In the genomic region with DNA sequence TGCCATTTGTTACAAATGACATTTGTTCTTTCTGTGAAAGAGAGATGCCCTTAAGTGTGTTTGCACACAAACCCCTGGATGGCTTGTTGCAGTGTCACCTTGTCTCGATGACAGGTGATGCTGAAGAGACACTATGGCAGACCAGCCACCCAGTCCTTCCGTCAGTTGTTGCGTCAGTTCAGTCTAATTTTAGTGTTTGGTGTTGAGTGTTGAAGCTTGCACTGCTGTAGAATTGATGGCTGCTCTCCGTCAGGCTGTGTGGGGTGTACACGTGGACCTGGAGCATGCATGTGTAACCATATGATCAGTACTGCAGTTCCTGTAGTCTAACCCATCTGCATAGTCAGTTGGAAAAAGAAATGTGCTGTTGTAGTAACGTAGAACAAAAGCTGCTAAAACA, we compare ENCODE assay signal across 17 mouse cellular contexts.
DNase-seq lines count a peak whose midpoint lies in the region; ATAC-seq and TF ChIP-seq lines count a peak whose summit lies in the region.
"Had no signal": no experiment of that assay in that cellular context is flagged by ENCODE, and none has a peak within 500 bp of the region (broad histone marks: within the 10 kb centered on the region; RNA-seq: fewer than 3 reads in every experiment).

No protein-coding gene starts in this region.

- 51% methylated on average over 6 of the region's 6 CpGs for WGBS in heart, embryonic 10.5 days
- WGBS in liver, embryonic 13.5 days (ENCODE audit: insufficient replicate concordance) = 77% methylated on average over 6 of the region's 6 CpGs
- WGBS in liver, postnatal 0 days (ENCODE audit: insufficient replicate concordance) = 85% methylated on average over 6 of the region's 6 CpGs
- 45% methylated on average over 6 of the region's 6 CpGs for WGBS in heart, embryonic 13.5 days
- WGBS in intestine, postnatal 0 days = 86% methylated on average over 6 of the region's 6 CpGs

- H3K4me3 ChIP-seq in heart, embryonic 10.5 days = no peak overlapping the region
- no peak overlapping the region for H3K4me3 ChIP-seq in liver, embryonic 13.5 days (replicated peaks)
- H3K4me3 ChIP-seq in liver, postnatal 0 days (ENCODE audit: low read depth, low read length) = no peak overlapping the region
- no peak overlapping the region for H3K4me3 ChIP-seq in heart, embryonic 13.5 days
- no peak overlapping the region for H3K4me3 ChIP-seq in left cerebral cortex, adult 2 months
- H3K4me3 ChIP-seq in intestine, postnatal 0 days (ENCODE audit: low read depth, low read length) = no peak overlapping the region
- H3K4me3 ChIP-seq: forebrain, embryonic 12.5 days; intestine, embryonic 15.5 days had no signal

- H3K4me2 ChIP-seq in liver, embryonic 13.5 days = no peak overlapping the region
- H3K4me2 ChIP-seq in liver, postnatal 0 days (ENCODE audit: low read depth, low read length) = no peak overlapping the region
- peak overlapping the region; percentile 39; the same call in 1 of the 2 replicates for H3K4me2 ChIP-seq in heart, embryonic 13.5 days
- H3K4me2 ChIP-seq in intestine, postnatal 0 days (replicated peaks; ENCODE audit: low read depth) = no peak overlapping the region
- H3K4me2 ChIP-seq: forebrain, embryonic 12.5 days; hindbrain, embryonic 14.5 days; intestine, embryonic 15.5 days; midbrain, embryonic 11.5 days had no signal

- no peaks in the 10 kb centered on the region for H3K27me3 ChIP-seq in heart, embryonic 10.5 days (ENCODE audit: insufficient read depth, poor library complexity, severe bottlenecking)
- no peaks in the 10 kb centered on the region for H3K27me3 ChIP-seq in liver, embryonic 13.5 days
- no peaks in the 10 kb centered on the region for H3K27me3 ChIP-seq in liver, postnatal 0 days (ENCODE audit: insufficient read depth, low read length)
- H3K27me3 ChIP-seq in heart, embryonic 13.5 days (replicated peaks) = no peaks in the 10 kb centered on the region
- H3K27me3 ChIP-seq in intestine, postnatal 0 days (replicated peaks; ENCODE audit: control insufficient read depth, insufficient read depth, low read length) = no peaks in the 10 kb centered on the region
- H3K27me3 ChIP-seq: forebrain, embryonic 12.5 days; intestine, embryonic 15.5 days had no signal

- TF ChIP-seq EP300 in liver, postnatal 0 days (IDR thresholded peaks at IDR 0.05; ENCODE audit: low read depth) = no peak

- peak overlapping the region; percentile 85 for H3K27ac ChIP-seq in heart, embryonic 10.5 days
- peak overlapping the region; percentile 73 for H3K27ac ChIP-seq in liver, embryonic 13.5 days
- H3K27ac ChIP-seq in liver, postnatal 0 days (ENCODE audit: low read depth) = no peak overlapping the region
- H3K27ac ChIP-seq in heart, embryonic 13.5 days (replicated peaks) = peak overlapping the region; percentile 89
- H3K27ac ChIP-seq in left cerebral cortex, adult 2 months = peak overlapping the region; percentile 32; the same call in 1 of the 2 replicates
- H3K27ac ChIP-seq in intestine, postnatal 0 days (ENCODE audit: low read depth, low read length) = no peak overlapping the region
- H3K27ac ChIP-seq: forebrain, embryonic 12.5 days; hindbrain, embryonic 14.5 days; intestine, embryonic 15.5 days had no signal

- H3K9me3 ChIP-seq in heart, embryonic 10.5 days = no peaks in the 10 kb centered on the region
- H3K9me3 ChIP-seq in liver, embryonic 13.5 days (replicated peaks) = no peaks in the 10 kb centered on the region
- no peaks in the 10 kb centered on the region for H3K9me3 ChIP-seq in liver, postnatal 0 days (ENCODE audit: low read length)
- no peaks in the 10 kb centered on the region for H3K9me3 ChIP-seq in heart, embryonic 13.5 days
- no peaks in the 10 kb centered on the region for H3K9me3 ChIP-seq in intestine, postnatal 0 days (ENCODE audit: control insufficient read depth)
- H3K9me3 ChIP-seq: forebrain, embryonic 12.5 days; intestine, embryonic 15.5 days had no signal

- no peak for TF ChIP-seq CTCF in liver, postnatal 0 days (IDR thresholded peaks at IDR 0.05; ENCODE audit: low read depth)
- no peak for TF ChIP-seq CTCF in left cerebral cortex, adult 2 months (IDR thresholded peaks at IDR 0.05)
- no peak for TF ChIP-seq CTCF in intestine, postnatal 0 days (IDR thresholded peaks at IDR 0.05; ENCODE audit: low read depth)

- H3K9ac ChIP-seq in liver, embryonic 13.5 days = no peak overlapping the region
- no peak overlapping the region for H3K9ac ChIP-seq in liver, postnatal 0 days (replicated peaks)
- peak overlapping the region; percentile 57; the same call in 1 of the 2 replicates for H3K9ac ChIP-seq in heart, embryonic 13.5 days
- H3K9ac ChIP-seq in intestine, postnatal 0 days (ENCODE audit: low read depth, low read length) = no peak overlapping the region
- H3K9ac ChIP-seq: forebrain, embryonic 12.5 days; hindbrain, embryonic 14.5 days; intestine, embryonic 15.5 days had no signal

- DNase-seq in heart, embryonic 10.5 days (ENCODE audit: low spot score) = peak; percentile 84
- DNase-seq in heart, postnatal 14 days = no peak
- DNase-seq in liver, embryonic 13.5 days = no peak
- no peak for DNase-seq in liver, postnatal 0 days
- DNase-seq in left cerebral cortex, adult 2 months (ENCODE audit: extremely low spot score in 1 of 2, low spot score in 2 of 2) = no peak
- DNase-seq: adrenal gland, postnatal 10 days; B cell, adult 2 months; cerebellum, adult 11-12 months; cerebellum, postnatal 25 days; lung, postnatal 14 days; thymus, adult 2 months had no signal

- peaks cover 60% of the 10 kb centered on the region for H3K36me3 ChIP-seq in heart, embryonic 10.5 days
- peaks cover 100% of the 10 kb centered on the region for H3K36me3 ChIP-seq in liver, embryonic 13.5 days
- H3K36me3 ChIP-seq in liver, postnatal 0 days (replicated peaks; ENCODE audit: insufficient read depth, low read length) = peaks cover 88% of the 10 kb centered on the region
- peaks cover 57% of the 10 kb centered on the region for H3K36me3 ChIP-seq in heart, embryonic 13.5 days
- peaks cover 57% of the 10 kb centered on the region for H3K36me3 ChIP-seq in intestine, postnatal 0 days (ENCODE audit: control insufficient read depth, insufficient read depth)

- peaks cover 66% of the 10 kb centered on the region for H3K4me1 ChIP-seq in heart, embryonic 10.5 days
- H3K4me1 ChIP-seq in liver, embryonic 13.5 days (replicated peaks) = peaks cover 49% of the 10 kb centered on the region
- no peaks in the 10 kb centered on the region; the same call in 1 of the 2 replicates for H3K4me1 ChIP-seq in liver, postnatal 0 days (ENCODE audit: insufficient read depth)
- H3K4me1 ChIP-seq in heart, embryonic 13.5 days = peaks cover 68% of the 10 kb centered on the region
- H3K4me1 ChIP-seq in intestine, postnatal 0 days (replicated peaks; ENCODE audit: control insufficient read depth, insufficient read depth, low read length) = no peaks in the 10 kb centered on the region
- H3K4me1 ChIP-seq: forebrain, embryonic 12.5 days; intestine, embryonic 15.5 days had no signal

- intact Hi-C loops in heart, postnatal 14 days (cut with DNase I) = no loop called here
- intact Hi-C loops in left cerebral cortex, adult 2 months (cut with DNase I) = no loop called here

- no peak for ATAC-seq in liver, embryonic 13.5 days (ENCODE audit: low read depth)
- no peak for ATAC-seq in liver, postnatal 0 days
- ATAC-seq in heart, embryonic 13.5 days (ENCODE audit: extremely low read depth, insufficient number of reproducible peaks, low FRiP score, low TSS enrichment) = 0 out of 2 replicates have a peak, but pooled peaks have one; percentile 39
- no peak for ATAC-seq in intestine, postnatal 0 days
- ATAC-seq: intestine, embryonic 15.5 days had no signal

Comparison
In these comparisons a context has a peak if more than half of its experiments do, and no peak if none do; other contexts are left out.
1. H3K27ac ChIP-seq: peak in heart, embryonic 10.5 days (single experiment), liver, embryonic 13.5 days (single experiment), heart, embryonic 13.5 days (single experiment) and left cerebral cortex, adult 2 months (single experiment); none in liver, postnatal 0 days (single experiment) and intestine, postnatal 0 days (single experiment).